Mouse (Mus musculus) thymus, adult 2 months (tissue): Measurements from ENCODE around the gene Egfl8.

Experiments used
- CTCF ChIP-seq: fragments of 200-500 bp; IDR thresholded peaks from 2 replicates; pipeline ENCODE4 v1.5.1; 2012; ENCODE audit warnings: mild to moderate bottlenecking, control low read depth, low read length, moderate library complexity, borderline replicate concordance; ENCODE audit not compliant: control insufficient read depth, poor library complexity, insufficient read depth; ENCODE audit errors: extremely low read depth
- POLR2A ChIP-seq: fragments of 200-500 bp; IDR thresholded peaks from 2 replicates; pipeline ENCODE4 v1.6.1; 2012; ENCODE audit warnings: mild to moderate bottlenecking, low read length, control low read depth, moderate library complexity; ENCODE audit not compliant: control insufficient read depth, poor library complexity, insufficient read depth; ENCODE audit errors: extremely low read depth

DNA sequence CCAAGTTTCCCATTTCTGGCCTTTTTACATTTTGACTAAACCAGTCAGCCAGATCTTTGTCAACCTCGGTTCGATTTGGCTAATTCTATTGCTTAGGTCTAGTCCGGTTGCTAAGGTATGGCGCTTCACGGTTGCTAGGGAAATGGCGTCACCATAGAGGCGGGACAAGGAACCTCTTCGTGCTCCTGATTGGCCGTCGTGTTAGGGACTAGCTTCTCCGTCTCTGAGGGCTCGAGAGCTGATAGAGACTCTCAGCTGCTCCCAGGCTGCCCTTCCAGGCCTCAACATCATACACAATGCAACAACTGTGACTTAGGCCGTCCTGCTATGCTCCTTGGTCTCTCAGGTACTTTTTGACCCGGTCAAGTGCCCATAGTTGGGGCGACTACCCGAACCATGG, 28.8 kb upstream of the Egfl8 start, which contains the start of gene Fkbpl:
- TF ChIP-seq POLR2A (0 out of 2 replicates have a peak, but pooled peaks have one; percentile 33), CTCF (no peak)
